Mouse (Mus musculus) ES-Bruce4 (cell line): ENCODE data around the gene Hist2h2aa1. TPM values are rescaled to one million over a fixed set of nuclear protein-coding genes. Genes with fewer than 3 reads are reported as not detected.
"Not testable (repeated sequence)": the region's sequence is repeated elsewhere in the genome, so short reads cannot be mapped to it uniquely, and the experiment has no call there.

Experiments used
- H3K27ac ChIP-seq: 2 replicates; pipeline ENCODE4 v1.5.1; 2012; ENCODE audit warnings: low read length, inconsistent platforms; ENCODE audit not compliant: insufficient read depth
- H3K27me3 ChIP-seq: 2 replicates; pipeline ENCODE4 v1.6.1; 2012; ENCODE audit warnings: mild to moderate bottlenecking, low read length, inconsistent platforms; ENCODE audit not compliant: control insufficient read depth, poor library complexity, insufficient read depth, severe bottlenecking
- H3K36me3 ChIP-seq: 2 replicates; pipeline ENCODE4 v1.6.1; 2012; ENCODE audit warnings: inconsistent platforms, mild to moderate bottlenecking, low read length, moderate library complexity; ENCODE audit not compliant: control insufficient read depth, poor library complexity, insufficient read depth, severe bottlenecking
- H3K4me1 ChIP-seq: one replicate; pipeline ENCODE4 v1.8.1; 2011; ENCODE audit warnings: low read length; ENCODE audit not compliant: control insufficient read depth, insufficient read depth
- H3K4me3 ChIP-seq: 2 replicates; pipeline ENCODE4 v1.5.1; 2011; ENCODE audit warnings: low read depth, mild to moderate bottlenecking, low read length
- H3K9ac ChIP-seq: 2 replicates; pipeline ENCODE4 v1.6.1; 2012; ENCODE audit warnings: low read depth, mild to moderate bottlenecking, inconsistent platforms; ENCODE audit not compliant: poor library complexity, severe bottlenecking
- H3K9me3 ChIP-seq: replicated peaks from 2 replicates; pipeline ENCODE4 v1.6.1; 2012; ENCODE audit warnings: mild to moderate bottlenecking, low read length, inconsistent platforms; ENCODE audit not compliant: control insufficient read depth, poor library complexity, insufficient read depth, severe bottlenecking
- CTCF ChIP-seq: IDR thresholded peaks from one replicate; pipeline ENCODE4 v1.8.1; 2011; ENCODE audit warnings: low read depth, low read length
- EP300 ChIP-seq: IDR thresholded peaks from 2 replicates; pipeline ENCODE4 v1.6.1; 2011; ENCODE audit warnings: low read depth, low read length; ENCODE audit not compliant: insufficient read depth
- POLR2A ChIP-seq: IDR thresholded peaks from one replicate; pipeline ENCODE4 v1.8.1; 2011; ENCODE audit warnings: low read length; ENCODE audit not compliant: insufficient read depth
- polyA plus RNA-seq: library from polyadenylated mRNA; stranded (reverse); fragments of >200 nt; gene quantifications from 2 replicates; pipeline ENCODE4 v1.2.4, GENCODE M21; 2011; ENCODE audit warnings: low read depth; ENCODE audit not compliant: missing spikeins, insufficient read depth, insufficient read length

The Hist2h2aa1 gene
- polyA plus RNA-seq, 1 experiment, result not detected

- not testable (repeated sequence) for H3K27me3 ChIP-seq, H3K4me1 ChIP-seq, H3K9me3 ChIP-seq, H3K36me3 ChIP-seq
- Histone ChIP-seq H3K4me3 (peak overlapping the region; percentile 96), H3K9ac (peak overlapping the region; percentile 98), H3K27ac (peak overlapping the region; percentile 100)
- peak; percentile 74 for TF ChIP-seq POLR2A
Measured at GRCm38 (mm10) chr3:96268776-96269378, 23.6 kb downstream of the Hist2h2aa1 start.

- peak within 1 kb of the TSS; percentile 100 for H3K27ac ChIP-seq
- no peaks in the 10 kb centered on the region for H3K4me1 ChIP-seq
- H3K9ac ChIP-seq, result peak within 1 kb of the TSS; percentile 98
- TF ChIP-seq EP300 (0 out of 2 replicates have a peak, but pooled peaks have one; percentile 17), CTCF (no peak), POLR2A (peak; percentile 100)
- no peaks in the 10 kb centered on the region for H3K9me3 ChIP-seq
- H3K27me3 ChIP-seq, result no peaks in the 10 kb centered on the region
- no peaks in the 10 kb centered on the region for H3K36me3 ChIP-seq
- H3K4me3 ChIP-seq, result peak within 1 kb of the TSS; percentile 96
Measured at GRCm38 (mm10) chr3:96269511-96270474, 24.5 kb downstream of the Hist2h2aa1 start, which contains the start of gene Hist2h2bb. Hist2h2bb (plus strand) TSS chr3:96269752.

- Histone ChIP-seq H3K9ac (no peak overlapping the region), H3K27ac (no peak overlapping the region)
- TF ChIP-seq CTCF (no peak), POLR2A (no peak)
Measured at GRCm38 (mm10) chr3:96273591-96274465, 28.5 kb downstream of the Hist2h2aa1 start.

GRCm38 (mm10) chr3:96277428-96277799 is 32.1 kb downstream of the Hist2h2aa1 start:
- peak overlapping the region; percentile 68 for H3K9ac ChIP-seq
- TF ChIP-seq CTCF (peak; percentile 62), EP300 (no peak)
- H3K36me3 ChIP-seq, result no peaks in the 10 kb centered on the region
- H3K4me1 ChIP-seq, result no peaks in the 10 kb centered on the region
- H3K27ac ChIP-seq, result no peak overlapping the region
- no peaks in the 10 kb centered on the region for H3K9me3 ChIP-seq
- no peaks in the 10 kb centered on the region for H3K27me3 ChIP-seq
- H3K4me3 ChIP-seq, result peak overlapping the region; percentile 76

More at GRCm38 (mm10) chr3:96273591-96274465, 28.5 kb downstream of the Hist2h2aa1 start:
- Histone ChIP-seq H3K36me3 (no peaks in the 10 kb centered on the region), H3K4me3 (no peak overlapping the region), H3K9me3 (no peaks in the 10 kb centered on the region), H3K27me3 (no peaks in the 10 kb centered on the region), H3K4me1 (no peaks in the 10 kb centered on the region)

GRCm38 (mm10) chr3:96277800-96278624 is 32.7 kb downstream of the Hist2h2aa1 start:
- Histone ChIP-seq H3K4me3 (peak overlapping the region; percentile 83), H3K9ac (peak overlapping the region; percentile 68), H3K27ac (peak overlapping the region; percentile 67), H3K27me3 (no peaks in the 10 kb centered on the region), H3K36me3 (no peaks in the 10 kb centered on the region), H3K4me1 (no peaks in the 10 kb centered on the region), H3K9me3 (no peaks in the 10 kb centered on the region)
- peak; percentile 70 for TF ChIP-seq POLR2A
- TF ChIP-seq EP300, result no peak
- TF ChIP-seq CTCF, result peak; percentile 84
